ENCODE assay signal across 20 mouse cellular contexts in the genomic region with DNA sequence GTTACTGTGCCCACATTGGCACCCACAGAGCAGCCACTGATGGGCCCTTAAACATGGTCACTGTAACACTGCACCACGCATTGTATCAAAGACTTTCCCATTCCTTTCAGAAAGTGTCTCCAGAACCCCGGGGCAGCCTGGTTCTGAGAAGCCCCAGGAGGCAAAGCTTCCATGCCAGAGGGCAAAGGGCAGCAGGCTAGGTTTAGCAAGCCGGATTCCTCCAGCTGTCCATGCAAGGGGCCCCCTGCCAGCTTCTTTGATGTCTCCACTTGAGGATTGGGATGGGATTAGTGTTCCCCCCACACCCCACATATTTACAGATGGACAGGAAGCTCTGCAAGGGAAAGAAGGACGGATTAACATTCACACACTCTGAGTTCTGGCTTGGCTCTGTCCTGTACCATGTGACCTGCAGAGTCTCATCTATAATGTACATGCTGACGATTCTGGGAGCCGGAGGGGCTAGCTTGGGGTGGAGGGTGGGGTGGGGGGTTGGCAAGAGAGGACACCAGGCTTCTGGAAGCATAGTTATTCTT.
A peak's percentile ranks its signal among the peaks of the same experiment; 100 is the strongest.
DNase-seq lines count a peak whose midpoint lies in the region; ATAC-seq and TF ChIP-seq lines count a peak whose summit lies in the region.
"Had no signal": no experiment of that assay in that cellular context is flagged by ENCODE, and none has a peak within 500 bp of the region (broad histone marks: within the 10 kb centered on the region; RNA-seq: fewer than 3 reads in every experiment).

No protein-coding gene starts in this region.

- DNase-seq in kidney, adult 2 months: peak; percentile 74
- peak; percentile 27 for DNase-seq in embryo, embryonic 11 days
- DNase-seq in embryo, embryonic 9.5 days (ENCODE audit: extremely low spot score): peak; percentile 20
- DNase-seq in kidney, postnatal 36 days: peak; percentile 54 to 77
- no peak for DNase-seq in liver
- DNase-seq: cerebellum, adult 9-11 months; gastrocnemius, postnatal 10 days; heart, adult 18-20 months; heart, postnatal 4 days; thymus, postnatal 25 days had no signal

- no peak for TF ChIP-seq CTCF in kidney, adult 2 months (conservative IDR thresholded peaks at IDR 0.05; ENCODE audit: insufficient read depth, insufficient read length, low read depth, low read length)

- H3K27me3 ChIP-seq in kidney, adult 2 months (replicated peaks; ENCODE audit: control insufficient read depth, insufficient read depth, low read length): no peaks in the 10 kb centered on the region
- H3K27me3 ChIP-seq in kidney, embryonic 14.5 days (ENCODE audit: control insufficient read depth, insufficient read depth, low read length): no peaks in the 10 kb centered on the region
- H3K27me3 ChIP-seq: heart, embryonic 15.5 days; liver, embryonic 15.5 days had no signal

- no peaks in the 10 kb centered on the region for H3K9me3 ChIP-seq in kidney, embryonic 14.5 days (ENCODE audit: control insufficient read depth, low read length)
- H3K9me3 ChIP-seq: forebrain, embryonic 12.5 days; heart, embryonic 15.5 days; limb, embryonic 12.5 days; liver, embryonic 15.5 days; midbrain, embryonic 12.5 days; neural tube, embryonic 12.5 days had no signal

- TF ChIP-seq POLR2A in kidney, adult 2 months (IDR thresholded peaks at IDR 0.05; ENCODE audit: low read depth, low read length): no peak

- H3K36me3 ChIP-seq in kidney, adult 2 months (ENCODE audit: control insufficient read depth, insufficient read depth, low read length): no peaks in the 10 kb centered on the region
- no peaks in the 10 kb centered on the region for H3K36me3 ChIP-seq in kidney, embryonic 14.5 days (ENCODE audit: control insufficient read depth, insufficient read depth, low read length)
- H3K36me3 ChIP-seq: forebrain, embryonic 12.5 days; heart, embryonic 15.5 days; limb, embryonic 12.5 days; liver, embryonic 15.5 days; midbrain, embryonic 12.5 days; neural tube, embryonic 12.5 days had no signal

- no peak overlapping the region for H3K9ac ChIP-seq in kidney, embryonic 14.5 days (ENCODE audit: low read depth, low read length)
- H3K9ac ChIP-seq: forebrain, embryonic 12.5 days; heart, embryonic 15.5 days; limb, embryonic 12.5 days; liver, embryonic 15.5 days; midbrain, embryonic 12.5 days; neural tube, embryonic 12.5 days had no signal

- 42% methylated on average over 6 of the region's 6 CpGs for WGBS in kidney, adult 2 months
- WGBS in kidney, embryonic 14.5 days: 44% methylated on average over 6 of the region's 6 CpGs

- H3K4me2 ChIP-seq in kidney, embryonic 14.5 days (replicated peaks; ENCODE audit: low read depth, low read length): no peak overlapping the region
- H3K4me2 ChIP-seq: forebrain, embryonic 12.5 days; heart, embryonic 15.5 days; limb, embryonic 12.5 days; liver, embryonic 15.5 days; midbrain, embryonic 12.5 days; neural tube, embryonic 12.5 days had no signal

- no peak for ATAC-seq in kidney, embryonic 14.5 days (ENCODE audit: low FRiP score, low TSS enrichment)
- ATAC-seq in megakaryocyte-erythroid progenitor cell, adult 5-6 weeks (replicated peaks; ENCODE audit: low FRiP score, low TSS enrichment, poor library complexity, severe bottlenecking): no peak
- ATAC-seq: hindbrain, postnatal 0 days; intestine, postnatal 0 days had no signal

- H3K27ac ChIP-seq in kidney, adult 2 months (ENCODE audit: insufficient read depth, low read depth, low read length): no peak overlapping the region
- no peak overlapping the region for H3K27ac ChIP-seq in kidney, embryonic 14.5 days (ENCODE audit: low read depth, low read length)
- H3K27ac ChIP-seq: forebrain, embryonic 12.5 days; heart, embryonic 15.5 days; hindbrain, postnatal 0 days; limb, embryonic 12.5 days; liver, embryonic 15.5 days; midbrain, embryonic 12.5 days; neural tube, embryonic 12.5 days had no signal

- H3K4me1 ChIP-seq in kidney, adult 2 months (ENCODE audit: control insufficient read depth, insufficient read depth, low read length): no peaks in the 10 kb centered on the region; the same call in 1 of the 2 replicates
- H3K4me1 ChIP-seq in kidney, embryonic 14.5 days (ENCODE audit: control insufficient read depth, insufficient read depth, low read length): peaks cover 12% of the 10 kb centered on the region
- H3K4me1 ChIP-seq: liver, embryonic 15.5 days had no signal

- H3K4me3 ChIP-seq in kidney, adult 2 months (ENCODE audit: insufficient read depth, low read depth, low read length): no peak overlapping the region
- H3K4me3 ChIP-seq in kidney, embryonic 14.5 days (ENCODE audit: low read length): no peak overlapping the region
- H3K4me3 ChIP-seq: forebrain, embryonic 12.5 days; heart, embryonic 15.5 days; limb, embryonic 12.5 days; liver, embryonic 15.5 days; midbrain, embryonic 12.5 days; neural tube, embryonic 12.5 days had no signal
